Mouse (Mus musculus) heart, adult 2 months (tissue): ENCODE data around the gene Abhd4. TPM values are rescaled to one million over a fixed set of nuclear protein-coding genes. Genes with fewer than 3 reads are reported as not detected.

ENCODE experiments used
- DNase-seq, 2 experiments: peaks; one replicate each; pipeline ENCODE4 v3.0.0; 2021
- H3K27ac ChIP-seq: fragments of 200-600 bp; 2 replicates; pipeline ENCODE4 v1.8.1; 2022
- H3K27me3 ChIP-seq: fragments of 200-500 bp; 2 replicates; pipeline ENCODE4 v1.6.1; 2012; ENCODE audit warnings: mild to moderate bottlenecking, low read length, inconsistent platforms, mixed read lengths; ENCODE audit not compliant: control insufficient read depth, insufficient read depth
- H3K36me3 ChIP-seq: fragments of 200-500 bp; 2 replicates; pipeline ENCODE4 v1.6.1; 2012; ENCODE audit warnings: low read length, inconsistent platforms; ENCODE audit not compliant: control insufficient read depth, insufficient read depth
- H3K4me1 ChIP-seq: fragments of 200-500 bp; 2 replicates; pipeline ENCODE4 v1.6.1; 2011; ENCODE audit warnings: low read length; ENCODE audit not compliant: control insufficient read depth, insufficient read depth
- H3K4me3 ChIP-seq: fragments of 200-600 bp; 2 replicates; pipeline ENCODE4 v1.8.1; 2022
- H3K79me2 ChIP-seq: fragments of 200-500 bp; replicated peaks from 2 replicates; pipeline ENCODE4 v1.6.1; 2012; ENCODE audit warnings: mild to moderate bottlenecking, inconsistent platforms, low read length, moderate library complexity, mixed read lengths; ENCODE audit not compliant: control insufficient read depth, insufficient read depth
- H3K9ac ChIP-seq: fragments of 200-500 bp; 2 replicates; pipeline ENCODE4 v1.6.1; 2012; ENCODE audit warnings: low read depth, mild to moderate bottlenecking, control low read depth, inconsistent platforms, low read length, mixed read lengths
- CTCF ChIP-seq: fragments of 200-600 bp; IDR thresholded peaks from 2 replicates; pipeline ENCODE4 v1.8.1; 2022; ENCODE audit warnings: antibody characterized with exemption, mild to moderate bottlenecking, moderate library complexity
- EP300 ChIP-seq: fragments of 200-500 bp; IDR thresholded peaks from 2 replicates; pipeline ENCODE4 v1.6.1; 2011; ENCODE audit warnings: low read depth, low read length, control low read depth; ENCODE audit not compliant: insufficient read depth
- POLR2A ChIP-seq: fragments of 200-500 bp; IDR thresholded peaks from 2 replicates; pipeline ENCODE4 v1.6.1; 2011; ENCODE audit warnings: mild to moderate bottlenecking, low read depth, low read length, control low read depth; ENCODE audit not compliant: insufficient read depth
- WGBS: fragments of 180-500 bp; shearing (Covaris S2); methylation state at CpG from one replicate; pipeline ENCODE4 v1.1.7; 2018; 5-methylcytosine and 5-hydroxymethylcytosine counted together
- intact Hi-C: fragments of 180-260 bp; cut with DNase I; formaldehyde crosslinking; loops from one replicate; pipeline ENCODE4 v1.15.1; 2025
- polyA plus RNA-seq: library from polyadenylated mRNA; depleted of rRNA; stranded (reverse); fragments of >200 nt; gene quantifications from 2 replicates; pipeline ENCODE4 v1.2.3, GENCODE M21; 2012
- total RNA-seq, 2 experiments: library from RNA; stranded (reverse); gene quantifications; 2 replicates each; pipeline ENCODE4 v1.2.3; 2021

Gene Abhd4
- total and polyA plus RNA-seq, 3 experiments: 39.2 to 50.2 (median 41.8) TPM

DNA sequence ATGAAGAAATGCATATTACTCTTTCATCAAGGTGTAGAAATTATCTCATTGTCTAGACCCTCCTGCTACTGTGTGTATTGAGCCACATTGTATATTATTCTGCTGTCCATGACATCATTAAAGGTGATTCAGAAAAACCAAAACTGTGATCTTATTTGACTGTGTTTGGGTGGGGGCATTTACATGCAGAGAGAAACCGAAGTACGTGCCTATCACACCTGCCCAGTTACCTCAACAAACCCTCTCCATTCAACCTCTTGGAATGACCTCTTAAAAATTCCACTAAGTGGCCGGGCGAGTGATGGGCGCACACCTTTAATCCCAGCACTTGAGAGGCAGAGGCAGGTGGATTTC, 29.9 kb upstream of the Abhd4 start:
- Histone ChIP-seq H3K4me1 (peaks cover 5% of the 10 kb centered on the region), H3K4me3 (no peak overlapping the region), H3K27ac (no peak overlapping the region), H3K9ac (no peak overlapping the region), H3K79me2 (no peaks in the 10 kb centered on the region), H3K36me3 (no peaks in the 10 kb centered on the region), H3K27me3 (no peaks in the 10 kb centered on the region)
- no peak for TF ChIP-seq CTCF
- no peak for TF ChIP-seq EP300
- TF ChIP-seq POLR2A: no peak
- DNase-seq: no peak
- 98% methylated on average over 5 of the region's 5 CpGs for WGBS
- intact Hi-C loops: loop anchor here (10.0 kb wide), 1 partner anchor 159 kb away; no protein-coding TSS in a partner anchor

DNA sequence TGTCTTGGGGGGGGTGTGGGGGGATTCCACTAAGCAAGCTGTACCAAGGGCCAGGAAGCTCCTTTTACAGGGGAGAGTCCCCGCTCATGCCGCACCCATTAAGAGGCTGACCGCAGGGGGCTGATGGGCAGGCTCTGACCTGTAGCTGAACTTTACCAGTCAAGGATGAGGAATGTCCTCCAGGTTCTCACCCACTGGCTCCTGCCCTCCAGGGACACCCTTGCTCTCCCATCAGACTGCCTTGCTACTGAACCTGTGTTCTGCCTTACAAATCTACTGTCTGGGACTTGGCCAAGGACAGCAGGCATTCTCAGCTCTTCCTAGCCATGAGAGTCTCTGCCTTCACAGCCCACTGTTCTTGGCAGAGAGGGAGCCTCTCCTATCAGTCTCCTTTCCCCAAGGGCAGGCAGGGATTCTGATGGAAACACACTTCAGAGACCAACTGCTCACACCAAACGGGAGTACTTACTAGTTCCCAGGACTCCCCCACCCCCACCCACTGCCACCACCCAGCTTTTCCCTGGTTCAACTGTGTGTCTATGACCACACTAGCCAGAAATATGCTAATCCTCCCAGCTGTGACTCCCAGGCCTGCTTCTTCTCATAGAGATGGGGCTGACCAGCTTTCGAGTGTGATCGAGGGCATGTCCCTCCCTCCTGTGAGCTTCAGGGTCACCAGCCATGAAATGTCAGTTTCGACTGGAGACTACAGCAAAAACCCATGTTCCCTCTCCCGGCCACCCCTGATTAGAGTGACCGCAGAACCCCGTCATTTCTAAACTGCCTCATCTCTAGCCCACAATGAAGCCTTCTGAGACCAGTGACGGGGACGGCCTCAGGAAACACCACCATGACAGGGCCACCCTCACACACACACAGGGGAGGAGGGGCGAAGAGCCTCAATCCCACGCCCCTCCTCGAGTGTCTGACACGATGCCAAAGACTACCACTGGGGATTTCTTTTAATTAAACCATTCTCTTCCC, 29.2 kb upstream of the Abhd4 start:
- Histone ChIP-seq H3K79me2 (no peaks in the 10 kb centered on the region), H3K27ac (peak overlapping the region; percentile 12; the same call in 1 of the 2 replicates), H3K27me3 (no peaks in the 10 kb centered on the region), H3K9ac (no peak overlapping the region), H3K4me1 (peaks cover 5% of the 10 kb centered on the region), H3K36me3 (no peaks in the 10 kb centered on the region), H3K4me3 (no peak overlapping the region)
- peak in 1 of 2 experiments; percentile 18 for DNase-seq
- TF ChIP-seq POLR2A: no peak
- no peak for TF ChIP-seq CTCF
- TF ChIP-seq EP300: no peak
- 66% methylated on average over 16 of the region's 16 CpGs for WGBS
- intact Hi-C loops: loop anchor here (10.0 kb wide), 1 partner anchor 160 kb away; no protein-coding TSS in a partner anchor

GRCm38 (mm10) chr14:54225725-54226124, 28.3 kb upstream of the Abhd4 start:
- no peak for DNase-seq
- no peak overlapping the region for H3K9ac ChIP-seq
- intact Hi-C loops: loop anchor here (10.0 kb wide), 1 partner anchor 161 kb away; no protein-coding TSS in a partner anchor
- H3K4me1 ChIP-seq: peaks cover 5% of the 10 kb centered on the region
- no peak overlapping the region for H3K4me3 ChIP-seq
- WGBS: 91% methylated on average over 11 of the region's 11 CpGs
- no peaks in the 10 kb centered on the region for H3K79me2 ChIP-seq
- no peaks in the 10 kb centered on the region for H3K27me3 ChIP-seq
- H3K36me3 ChIP-seq: no peaks in the 10 kb centered on the region
- no peak for TF ChIP-seq CTCF
- no peak for TF ChIP-seq EP300
- TF ChIP-seq POLR2A: no peak
- no peak overlapping the region for H3K27ac ChIP-seq

GRCm38 (mm10) chr14:54226911-54227811, 26.8 kb upstream of the Abhd4 start:
- DNase-seq: peak; percentile 52 to 79
- intact Hi-C loops: loop anchor here (10.0 kb wide), 1 partner anchor 162 kb away; no protein-coding TSS in a partner anchor
- 8% methylated on average over 16 of the region's 16 CpGs for WGBS
- peak overlapping the region; percentile 47 for H3K27ac ChIP-seq
- H3K36me3 ChIP-seq: no peaks in the 10 kb centered on the region
- H3K4me3 ChIP-seq: peak overlapping the region; percentile 36; the same call in 1 of the 2 replicates
- peaks cover 5% of the 10 kb centered on the region for H3K4me1 ChIP-seq
- no peaks in the 10 kb centered on the region for H3K27me3 ChIP-seq
- TF ChIP-seq CTCF: no peak
- no peak for TF ChIP-seq POLR2A
- TF ChIP-seq EP300: no peak
- H3K79me2 ChIP-seq: no peaks in the 10 kb centered on the region
- no peak overlapping the region; the same call in 1 of the 2 replicates for H3K9ac ChIP-seq

DNA sequence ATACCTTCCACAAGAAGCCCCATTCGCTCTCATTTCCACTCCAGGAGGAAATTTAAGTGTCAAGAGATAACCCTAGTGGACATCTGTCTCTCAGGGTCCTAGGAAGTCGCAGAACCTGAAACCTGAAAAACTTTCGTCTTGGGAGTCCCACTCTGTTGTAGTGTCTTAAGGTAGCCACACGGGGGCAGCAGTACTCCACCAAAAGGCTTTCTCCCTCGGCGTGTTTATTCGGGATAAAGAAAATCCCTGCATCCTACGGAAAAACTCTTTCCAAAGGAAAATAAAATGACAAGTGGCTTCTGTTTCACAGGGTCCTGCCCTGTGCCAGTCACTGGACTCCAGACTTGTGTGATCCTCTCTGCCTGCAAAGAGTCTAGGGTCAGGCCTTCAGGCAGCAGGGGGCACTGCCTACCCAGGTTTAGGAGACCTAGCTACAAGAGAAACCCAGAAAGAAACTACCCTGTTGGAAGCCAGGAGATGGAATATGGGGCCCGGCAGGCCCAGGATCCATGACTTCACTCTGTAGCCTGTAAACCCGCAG, 26.0 kb upstream of the Abhd4 start:
- Histone ChIP-seq H3K36me3 (no peaks in the 10 kb centered on the region), H3K79me2 (no peaks in the 10 kb centered on the region), H3K27ac (peak overlapping the region; percentile 47), H3K4me1 (peaks cover 7% of the 10 kb centered on the region), H3K27me3 (no peaks in the 10 kb centered on the region), H3K4me3 (peak overlapping the region; percentile 36; the same call in 1 of the 2 replicates), H3K9ac (peak overlapping the region; percentile 63)
- peak; percentile 93 for TF ChIP-seq CTCF
- TF ChIP-seq EP300: peak; percentile 72; the same call in 1 of the 2 replicates
- no peak for TF ChIP-seq POLR2A
- intact Hi-C loops: loop anchor here (1.0 to 10.0 kb wide), 4 partner anchors 163 to 267 kb away; no protein-coding TSS in a partner anchor
- peak; percentile 74 to 82 for DNase-seq
- WGBS: under 1% methylated on average over 10 of the region's 10 CpGs
